Mouse (Mus musculus) testis, adult 2 months (tissue): Measurements from ENCODE around the gene Pcbp4. TPM values are rescaled to one million over a fixed set of nuclear protein-coding genes. Genes with fewer than 3 reads are reported as not detected.

ENCODE experiments used
- H3K27ac ChIP-seq: fragments of 200-500 bp; 2 replicates; pipeline ENCODE4 v1.5.1; 2012; ENCODE audit warnings: low read depth, low read length; ENCODE audit not compliant: control insufficient read depth, insufficient read depth
- H3K27me3 ChIP-seq: fragments of 200-500 bp; 2 replicates; pipeline ENCODE4 v1.6.1; 2012; ENCODE audit warnings: mild to moderate bottlenecking, low read length, moderate library complexity; ENCODE audit not compliant: control insufficient read depth, insufficient read depth
- H3K36me3 ChIP-seq: fragments of 200-500 bp; 2 replicates; pipeline ENCODE4 v1.6.1; 2012; ENCODE audit warnings: mild to moderate bottlenecking, low read length; ENCODE audit not compliant: control insufficient read depth, insufficient read depth
- H3K4me1 ChIP-seq: fragments of 200-500 bp; 2 replicates; pipeline ENCODE4 v1.6.1; 2012; ENCODE audit warnings: low read length; ENCODE audit not compliant: control insufficient read depth, insufficient read depth
- H3K4me3 ChIP-seq: fragments of 200-500 bp; 2 replicates; pipeline ENCODE4 v1.5.1; 2012; ENCODE audit warnings: low read depth, mild to moderate bottlenecking, low read length, moderate library complexity, mixed read lengths; ENCODE audit not compliant: control insufficient read depth
- CTCF ChIP-seq: fragments of 200-500 bp; IDR thresholded peaks from 2 replicates; pipeline ENCODE4 v1.5.1; 2012; ENCODE audit warnings: low read depth, mild to moderate bottlenecking, inconsistent platforms, low read length, moderate library complexity; ENCODE audit not compliant: control insufficient read depth, insufficient read depth, insufficient replicate concordance
- POLR2A ChIP-seq: fragments of 200-500 bp; IDR thresholded peaks from 2 replicates; pipeline ENCODE4 v1.6.1; 2012; ENCODE audit warnings: low read depth, mild to moderate bottlenecking, inconsistent platforms, low read length, moderate library complexity; ENCODE audit not compliant: control insufficient read depth
- polyA plus RNA-seq: library from polyadenylated mRNA; depleted of rRNA; stranded (reverse); fragments of >200 nt; gene quantifications from 2 replicates; pipeline ENCODE4 v1.2.3, GENCODE M21; 2012

Gene Pcbp4
- polyA plus RNA-seq, 1 experiment = 65.7 TPM

- peak; percentile 85 for TF ChIP-seq POLR2A
- TF ChIP-seq CTCF = peak; percentile 35; the same call in 1 of the 2 replicates
- peaks cover 20% of the 10 kb centered on the region for H3K4me1 ChIP-seq
- H3K36me3 ChIP-seq = no peaks in the 10 kb centered on the region; the same call in 1 of the 2 replicates
- H3K27me3 ChIP-seq = no peaks in the 10 kb centered on the region
- H3K4me3 ChIP-seq = peak within 1 kb of the TSS; percentile 89
- H3K27ac ChIP-seq = peak within 1 kb of the TSS; percentile 85
Measured at GRCm38 (mm10) chr9:106447348-106447747, 5.7 kb upstream of the Pcbp4 start, which contains the start of the genes Abhd14b and Abhd14a. Gene Abhd14b (plus strand): TSS chr9:106447459. Gene Abhd14a (minus strand): TSS chr9:106447678.

DNA sequence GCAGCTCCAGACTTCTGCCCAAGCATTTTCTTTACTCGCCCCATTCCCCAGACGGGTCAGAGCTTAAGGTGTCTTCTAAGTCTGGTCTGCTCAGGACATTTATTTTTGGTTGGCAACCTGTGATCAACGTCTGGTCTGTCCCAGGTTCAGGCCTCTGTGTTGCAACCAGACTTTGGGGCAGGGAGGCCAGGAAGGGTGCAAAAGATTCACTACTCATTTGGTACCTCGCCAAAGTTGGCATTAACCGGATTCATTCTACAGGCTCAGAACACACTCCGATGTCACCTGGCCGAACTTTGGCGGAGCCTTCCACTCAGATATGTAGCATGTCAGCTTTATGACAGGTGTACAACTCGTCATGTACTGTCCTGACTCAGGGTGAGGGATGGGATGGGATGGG, 5.1 kb upstream of the Pcbp4 start:
- peak overlapping the region; percentile 89 for H3K4me3 ChIP-seq
- TF ChIP-seq POLR2A (no peak), CTCF (no peak)
- H3K36me3 ChIP-seq = no peaks in the 10 kb centered on the region; the same call in 1 of the 2 replicates
- H3K27ac ChIP-seq = peak overlapping the region; percentile 65
- no peaks in the 10 kb centered on the region for H3K27me3 ChIP-seq
- H3K4me1 ChIP-seq = peaks cover 25% of the 10 kb centered on the region

DNA sequence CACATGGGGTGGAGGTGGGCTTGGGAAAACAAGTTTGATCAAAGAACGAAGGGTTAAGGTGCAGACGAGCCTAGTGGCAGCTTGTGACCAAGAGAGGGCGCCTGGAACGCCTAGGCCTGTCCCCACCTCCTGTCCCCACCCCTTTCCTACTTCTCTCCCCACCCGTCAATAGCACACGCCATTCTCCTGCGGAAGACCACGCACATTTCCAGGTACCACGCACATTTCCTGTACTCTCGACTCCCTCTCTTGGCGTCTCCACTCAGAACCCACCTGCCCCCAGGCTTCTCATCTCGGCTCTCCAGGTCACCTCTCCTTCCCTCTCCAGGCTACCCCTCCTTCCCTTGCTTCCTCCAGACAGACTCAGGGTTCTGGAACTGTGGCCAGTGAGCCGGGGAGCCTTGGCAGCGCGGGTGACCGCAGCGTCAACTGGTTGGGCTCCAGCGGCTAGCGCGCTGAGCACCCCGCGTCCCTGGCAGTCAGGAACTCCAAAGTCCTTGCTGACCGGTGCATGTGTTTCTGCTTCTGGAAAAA, 4.5 kb upstream of the Pcbp4 start:
- H3K27me3 ChIP-seq = no peaks in the 10 kb centered on the region
- TF ChIP-seq CTCF = peak; percentile 52; the same call in 1 of the 2 replicates
- TF ChIP-seq POLR2A = peak; percentile 41; the same call in 1 of the 2 replicates
- no peaks in the 10 kb centered on the region; the same call in 1 of the 2 replicates for H3K36me3 ChIP-seq
- H3K4me1 ChIP-seq = peaks cover 25% of the 10 kb centered on the region
- H3K4me3 ChIP-seq = peak overlapping the region; percentile 79
- peak overlapping the region; percentile 69 for H3K27ac ChIP-seq

DNA sequence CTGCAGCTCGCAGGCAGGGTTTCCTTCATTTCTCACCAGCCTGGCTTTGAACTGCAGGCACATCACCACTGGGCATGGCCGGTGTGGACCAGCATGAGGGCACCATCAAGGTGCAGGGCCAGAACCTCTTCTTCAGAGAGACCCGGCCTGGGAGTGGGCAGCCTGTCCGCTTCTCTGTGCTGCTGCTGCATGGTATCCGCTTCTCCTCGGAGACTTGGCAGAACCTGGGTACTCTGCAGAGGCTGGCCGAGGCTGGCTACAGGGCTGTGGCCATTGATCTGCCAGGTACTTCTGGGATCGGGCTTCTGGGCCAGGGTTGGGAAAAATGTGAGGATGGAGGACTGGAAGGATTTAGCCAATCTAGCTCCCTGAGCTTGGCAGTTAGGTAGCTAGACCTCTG, 3.1 kb upstream of the Pcbp4 start:
- no peaks in the 10 kb centered on the region; the same call in 1 of the 2 replicates for H3K36me3 ChIP-seq
- H3K4me3 ChIP-seq = no peak overlapping the region
- H3K4me1 ChIP-seq = peaks cover 34% of the 10 kb centered on the region
- no peaks in the 10 kb centered on the region for H3K27me3 ChIP-seq
- TF ChIP-seq POLR2A = no peak
- no peak for TF ChIP-seq CTCF
- H3K27ac ChIP-seq = no peak overlapping the region

DNA sequence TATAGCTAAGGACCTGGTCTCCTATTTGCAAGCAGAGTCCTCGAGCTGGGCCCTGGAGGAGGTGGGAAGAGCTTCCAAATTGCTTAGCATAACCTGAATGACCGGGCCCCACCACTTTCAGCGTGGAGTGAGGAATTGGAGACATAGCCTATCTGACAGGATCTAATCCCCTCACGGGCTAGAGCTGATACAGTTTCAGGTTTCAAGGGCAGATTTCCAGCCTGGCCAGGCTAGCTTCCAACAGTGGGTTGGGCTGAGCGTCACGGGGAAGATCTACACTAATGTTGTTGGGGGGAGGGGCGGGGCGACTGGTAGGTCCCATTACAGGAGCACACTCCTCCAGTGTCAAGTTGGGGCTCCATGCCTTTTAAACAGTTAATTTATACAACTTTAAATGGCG, 2.4 kb upstream of the Pcbp4 start:
- no peak for TF ChIP-seq CTCF
- TF ChIP-seq POLR2A = no peak
- no peak overlapping the region for H3K27ac ChIP-seq
- H3K36me3 ChIP-seq = no peaks in the 10 kb centered on the region; the same call in 1 of the 2 replicates
- no peak overlapping the region for H3K4me3 ChIP-seq
- H3K27me3 ChIP-seq = no peaks in the 10 kb centered on the region
- peaks cover 39% of the 10 kb centered on the region for H3K4me1 ChIP-seq

DNA sequence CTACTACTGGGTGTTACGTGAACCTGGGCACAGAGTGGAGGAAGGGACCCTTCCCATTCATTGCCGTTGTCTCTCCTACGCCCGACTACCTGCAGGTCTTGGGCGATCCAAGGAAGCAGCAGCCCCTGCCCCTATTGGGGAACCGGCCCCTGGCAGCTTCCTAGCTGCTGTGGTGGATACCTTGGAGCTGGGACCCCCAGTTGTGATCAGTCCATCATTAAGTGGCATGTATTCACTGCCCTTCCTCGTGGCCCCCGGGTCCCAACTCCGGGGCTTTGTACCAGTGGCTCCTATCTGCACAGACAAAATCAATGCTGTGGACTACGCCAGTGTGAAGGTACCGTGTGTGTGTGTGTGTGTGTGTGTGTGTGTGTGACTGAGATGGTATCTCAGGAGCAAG, 1.8 kb upstream of the Pcbp4 start:
- TF ChIP-seq CTCF (no peak), POLR2A (no peak)
- no peak overlapping the region for H3K4me3 ChIP-seq
- H3K4me1 ChIP-seq = peaks cover 36% of the 10 kb centered on the region
- no peaks in the 10 kb centered on the region for H3K36me3 ChIP-seq
- H3K27ac ChIP-seq = no peak overlapping the region
- H3K27me3 ChIP-seq = no peaks in the 10 kb centered on the region

DNA sequence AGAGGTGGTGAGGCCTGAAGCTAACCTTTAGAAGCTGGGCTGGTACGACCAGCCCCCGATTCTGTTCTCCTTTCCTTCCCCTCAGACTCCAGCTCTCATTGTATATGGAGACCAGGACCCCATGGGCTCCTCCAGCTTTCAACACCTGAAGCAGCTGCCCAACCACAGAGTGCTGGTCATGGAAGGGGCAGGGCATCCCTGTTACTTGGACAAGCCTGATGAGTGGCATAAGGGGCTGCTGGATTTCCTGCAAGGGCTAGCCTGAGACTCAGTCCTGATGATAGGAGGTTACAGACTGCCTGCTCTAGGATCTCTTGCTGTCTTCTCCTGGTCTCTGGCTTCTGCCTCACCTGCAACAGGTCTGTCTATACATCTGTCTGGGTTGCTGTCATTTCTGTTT, 1.2 kb upstream of the Pcbp4 start:
- Histone ChIP-seq H3K27me3 (no peaks in the 10 kb centered on the region), H3K27ac (no peak overlapping the region), H3K4me3 (no peak overlapping the region), H3K4me1 (peaks cover 36% of the 10 kb centered on the region), H3K36me3 (no peaks in the 10 kb centered on the region)
- TF ChIP-seq CTCF = no peak
- TF ChIP-seq POLR2A = no peak

- H3K4me3 ChIP-seq = peak overlapping the region; percentile 89
- no peak overlapping the region for H3K27ac ChIP-seq
- H3K36me3 ChIP-seq = no peaks in the 10 kb centered on the region
- peaks cover 36% of the 10 kb centered on the region for H3K4me1 ChIP-seq
- no peaks in the 10 kb centered on the region for H3K27me3 ChIP-seq
- no peak for TF ChIP-seq CTCF
- no peak for TF ChIP-seq POLR2A
Measured at GRCm38 (mm10) chr9:106452351-106452750, 740 bp upstream of the Pcbp4 start.
